Mouse (Mus musculus): ENCODE data around the gene Olfr898.

The Olfr898 gene

DNA sequence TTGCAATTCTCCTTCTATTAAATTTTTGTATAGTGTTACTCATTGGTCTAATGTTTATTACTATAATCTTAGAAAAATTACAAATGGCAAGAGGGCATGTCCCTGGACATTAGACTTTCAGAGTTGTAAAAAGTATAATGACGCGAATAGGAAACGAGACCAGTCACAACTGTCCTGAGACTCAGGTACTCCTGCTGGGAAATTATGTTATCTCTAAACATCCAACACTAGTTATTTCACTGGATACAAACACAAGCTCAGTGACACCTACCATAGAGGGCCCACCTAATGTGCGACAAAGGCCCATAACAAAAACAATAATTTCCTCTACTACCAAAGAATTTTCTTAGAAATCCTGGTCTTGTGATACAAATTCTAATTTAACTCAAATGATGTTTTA, at the start of gene Olfr898:
Gene Olfr898 (plus strand): TSS at position 301 of the 400 bp plus-strand sequence.
- DNase-seq, result no peak

DNA sequence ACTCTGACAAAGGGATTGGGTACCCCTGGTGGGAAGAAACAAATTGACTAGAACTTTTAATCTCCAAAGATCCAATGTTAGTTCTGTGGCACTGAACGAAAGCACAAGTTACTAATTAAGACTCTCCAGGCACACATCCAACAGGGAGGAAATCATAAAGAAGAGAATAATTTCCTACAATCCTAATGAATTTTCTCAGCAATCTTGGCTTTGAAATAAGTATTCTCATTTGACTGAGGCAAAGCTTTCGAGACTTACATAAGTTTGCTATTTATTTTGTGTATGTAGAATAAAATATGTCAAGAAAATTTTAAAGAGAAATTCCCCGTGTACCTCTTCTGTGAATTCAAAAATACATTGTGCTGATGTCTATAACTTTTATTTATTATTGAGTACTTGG, 19.5 kb upstream of the Olfr898 start, which contains the start of gene Olfr25:
Gene Olfr25 (plus strand): TSS at position 301 of the 400 bp plus-strand sequence.
- no peak for DNase-seq

DNA sequence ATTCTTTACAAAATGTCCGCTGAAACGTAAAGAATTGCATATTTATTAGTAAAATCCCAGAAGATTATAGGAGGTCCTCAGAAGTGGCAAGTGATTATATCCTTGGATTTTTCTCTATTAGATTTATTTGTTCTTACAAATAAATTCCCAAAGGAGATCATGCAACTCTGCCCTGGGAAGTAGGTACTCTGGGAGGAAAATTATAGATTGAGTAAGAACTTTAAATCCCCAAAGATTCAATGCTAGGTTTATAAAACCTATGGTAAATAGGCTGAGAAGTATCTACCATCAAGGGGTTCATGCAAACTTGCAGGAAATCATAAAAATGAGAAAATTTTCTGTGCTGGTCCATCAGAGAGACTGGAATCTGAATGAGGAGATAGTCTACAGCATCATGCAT, 18.4 kb downstream of the Olfr898 start, which contains the start of gene Olfr250:
Gene Olfr250 (plus strand): TSS at position 301 of the 400 bp plus-strand sequence.
- no peak for DNase-seq

DNA sequence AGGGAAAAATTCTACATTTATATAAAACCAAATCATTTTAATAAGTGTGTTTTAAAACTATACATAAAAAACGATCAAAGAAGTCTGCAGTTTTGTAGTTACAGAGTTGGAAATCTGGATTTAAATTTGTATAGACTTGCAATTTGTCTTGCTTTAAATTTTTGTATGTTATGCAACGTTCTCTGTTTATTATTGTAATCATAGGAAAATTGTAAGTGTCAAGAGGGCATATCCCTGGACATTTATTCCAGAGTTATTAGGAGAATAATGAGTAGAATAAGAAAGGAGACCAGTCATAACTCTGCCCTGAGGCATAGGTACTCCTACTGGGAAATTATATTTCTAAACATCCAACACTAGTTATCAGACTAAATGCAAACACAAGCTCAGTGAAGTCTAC, 28.6 kb downstream of the Olfr898 start, which contains the start of gene Olfr251:
Gene Olfr251 (plus strand): TSS at position 301 of the 400 bp plus-strand sequence.
- no peak for DNase-seq

DNA sequence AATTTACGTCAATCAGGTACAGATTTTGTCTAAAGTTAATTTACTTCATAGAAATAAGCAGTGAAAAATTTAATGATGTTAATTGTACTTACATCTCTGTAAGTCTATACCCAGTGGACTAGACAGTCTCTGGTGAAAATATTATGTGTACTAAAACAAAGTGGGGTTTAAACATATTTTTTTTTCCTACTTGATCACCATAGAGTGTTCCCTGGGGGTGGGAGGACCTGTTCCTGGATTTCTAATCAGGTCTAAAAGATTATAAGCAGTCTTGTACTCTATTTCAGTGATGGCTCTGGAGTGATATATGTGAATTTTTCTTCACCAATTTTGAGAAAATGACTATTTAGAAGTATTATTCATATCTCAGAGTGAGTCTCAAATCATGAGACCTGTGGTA, 53.2 kb downstream of the Olfr898 start, which contains the start of gene Olfr147:
Gene Olfr147 (plus strand): TSS at position 301 of the 400 bp plus-strand sequence.
- no peak for DNase-seq

All from thymus, postnatal 4 days (tissue).